Mouse (Mus musculus) adrenal gland, adult 8-10 months (tissue): ENCODE measurements around the gene Prcc. TPM values are rescaled to one million over a fixed set of nuclear protein-coding genes. Genes with fewer than 3 reads are reported as not detected.
A peak's percentile ranks its signal among the peaks of the same experiment; 100 is the strongest.
"Not testable (repeated sequence)": the region's sequence is repeated elsewhere in the genome, so short reads cannot be mapped to it uniquely, and the experiment has no call there.

Experiments
- DNase-seq: peaks from one replicate; pipeline ENCODE4 v3.0.0; 2022
- total RNA-seq, 4 experiments: library from RNA; stranded (reverse); gene quantifications; 2 replicates each; pipeline ENCODE4 v1.2.4; 2022

Gene Prcc
- total RNA-seq, 4 experiments from 2014 or later = 47.5 to 49.4 (median 48.7) TPM

DNA sequence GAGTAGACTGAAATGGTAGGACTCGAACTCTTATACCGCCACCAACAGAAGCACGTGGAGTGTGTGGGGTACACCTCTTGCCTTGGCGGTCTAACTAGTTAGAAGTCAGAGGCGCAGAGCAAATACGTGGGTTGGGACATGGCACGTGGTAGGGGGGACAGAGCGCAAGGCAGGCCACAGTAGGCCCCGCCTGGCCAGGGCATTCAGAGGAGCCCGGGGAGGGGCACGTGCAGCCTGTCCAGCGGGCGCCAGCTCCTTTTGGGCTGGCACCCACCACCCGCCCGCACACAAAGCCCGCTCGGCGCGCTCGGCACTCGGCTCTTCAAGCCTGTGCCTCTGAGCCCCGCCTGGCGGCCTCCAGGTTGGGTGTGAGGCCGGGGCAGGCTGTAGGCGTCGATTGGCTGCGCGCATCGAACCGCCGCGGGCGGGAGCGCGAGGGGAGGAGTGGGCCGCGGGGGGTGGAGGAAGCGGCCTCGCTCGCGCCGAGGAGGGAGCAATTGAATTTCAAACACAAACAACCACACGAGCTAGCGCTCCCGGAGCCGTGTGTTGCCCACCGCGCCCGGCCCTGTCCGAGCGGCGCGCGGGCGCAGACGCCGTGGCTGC lies 20.6 kb upstream of the Prcc start, which contains the start of gene Hdgf:
TSS of gene Hdgf (plus strand) at position 442 of the 606 bp plus-strand sequence.
- peak; percentile 94 for DNase-seq

DNA sequence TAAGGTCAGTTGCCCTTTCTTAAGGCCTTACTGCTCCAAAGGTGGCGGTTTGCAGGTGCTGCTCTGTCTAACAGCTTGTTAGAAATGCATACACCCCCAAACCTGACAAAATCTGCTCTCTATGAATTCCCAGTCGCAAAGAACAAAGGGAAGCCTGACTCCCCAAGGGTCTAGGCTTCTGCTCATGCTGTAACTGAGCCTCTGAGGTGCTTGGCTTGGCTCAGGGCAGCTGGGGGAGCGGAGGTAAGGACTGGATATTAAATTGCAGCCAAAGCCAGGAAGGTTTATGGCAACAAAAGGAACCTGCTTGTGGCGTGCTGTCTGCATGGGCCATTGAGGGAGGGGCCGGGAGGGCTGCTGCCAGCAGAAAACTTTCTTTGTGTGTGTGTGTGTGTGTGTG lies 18.4 kb upstream of the Prcc start:
- DNase-seq = no peak

DNA sequence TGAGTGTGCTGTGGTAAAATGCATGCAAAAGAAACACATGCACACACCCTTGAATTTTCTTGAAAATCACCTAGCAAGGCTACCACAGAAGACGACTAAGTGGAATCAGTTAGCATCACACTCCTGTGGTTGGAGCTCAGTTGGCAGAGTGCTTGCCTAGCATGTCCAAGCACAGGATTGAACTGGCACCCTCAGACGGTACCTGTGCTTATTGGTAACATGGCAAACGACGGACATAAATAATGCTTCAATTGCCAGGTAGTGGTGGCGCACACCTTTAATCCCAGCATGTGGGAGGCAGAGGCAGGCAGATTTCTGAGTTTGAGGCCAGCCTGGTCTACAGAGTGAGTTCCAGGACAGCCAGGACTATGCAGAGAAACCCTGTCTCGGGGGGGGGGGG lies 16.6 kb upstream of the Prcc start:
- not testable (repeated sequence) for DNase-seq

DNA sequence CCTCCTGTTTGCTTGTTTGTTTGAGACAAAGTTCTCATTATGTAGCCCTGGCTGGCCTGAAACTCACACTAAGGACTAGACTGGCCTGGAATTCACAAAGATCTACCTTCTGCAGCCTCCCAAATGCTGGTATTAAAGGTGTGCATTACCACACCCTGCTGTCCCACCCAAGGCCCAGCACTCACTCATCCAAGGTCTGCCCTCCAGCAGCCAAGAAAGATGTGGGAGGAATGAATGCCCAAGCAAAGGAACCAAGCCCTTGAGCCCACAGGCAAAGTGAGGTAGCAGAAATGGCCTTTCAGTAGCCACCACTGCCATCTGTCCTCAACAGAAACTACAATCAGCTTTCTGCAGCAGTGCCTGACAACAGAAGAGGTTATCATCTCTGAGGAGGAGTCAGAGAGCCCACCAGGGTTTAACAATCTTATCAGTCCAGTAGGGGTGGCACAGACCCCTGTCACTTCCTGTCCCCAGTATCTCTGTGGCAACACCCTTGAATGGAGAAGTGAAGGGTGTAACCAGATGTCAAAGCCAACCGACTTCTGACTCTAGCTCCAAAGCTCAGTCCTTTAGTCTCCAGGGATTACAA lies 15.7 kb upstream of the Prcc start:
- DNase-seq = no peak

DNA sequence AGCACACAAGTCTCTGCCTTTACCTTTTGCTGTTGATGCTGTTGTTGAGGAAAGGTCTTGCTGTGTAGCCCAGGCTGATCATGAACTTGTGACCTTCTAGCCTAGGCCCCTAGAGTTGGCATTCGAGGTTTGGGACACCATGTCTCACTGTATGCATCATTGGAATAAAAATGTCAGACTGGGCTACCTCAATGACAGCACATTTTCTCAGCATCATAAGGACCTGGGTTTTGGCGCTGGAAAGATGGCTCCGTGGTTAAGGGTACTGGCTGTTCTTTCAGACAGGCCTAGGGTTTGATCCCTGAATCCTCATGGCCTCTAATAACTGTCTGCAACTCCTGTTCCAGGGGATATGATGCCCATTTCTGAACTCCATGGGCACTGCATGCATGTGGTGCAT lies 14.4 kb upstream of the Prcc start:
- DNase-seq = no peak

DNA sequence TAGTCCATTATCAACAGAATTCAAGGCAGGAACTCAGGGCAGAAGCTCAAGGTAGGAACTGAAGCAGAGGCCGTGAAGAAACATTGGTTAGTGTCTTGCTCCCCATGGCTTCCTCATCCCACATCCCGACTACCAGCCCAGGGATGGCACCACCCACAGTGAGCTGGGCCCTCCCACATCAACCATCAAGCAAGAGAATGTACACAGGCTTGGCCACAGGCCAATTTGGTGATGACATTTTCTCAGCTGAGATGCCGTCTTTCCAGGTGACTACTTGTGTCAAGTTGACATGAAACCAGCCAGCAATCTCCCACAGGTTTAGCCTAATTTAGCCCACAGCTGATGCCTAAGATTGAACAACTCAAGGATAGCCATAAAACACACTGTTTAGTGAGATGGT lies 13.9 kb upstream of the Prcc start:
- DNase-seq = no peak

DNA sequence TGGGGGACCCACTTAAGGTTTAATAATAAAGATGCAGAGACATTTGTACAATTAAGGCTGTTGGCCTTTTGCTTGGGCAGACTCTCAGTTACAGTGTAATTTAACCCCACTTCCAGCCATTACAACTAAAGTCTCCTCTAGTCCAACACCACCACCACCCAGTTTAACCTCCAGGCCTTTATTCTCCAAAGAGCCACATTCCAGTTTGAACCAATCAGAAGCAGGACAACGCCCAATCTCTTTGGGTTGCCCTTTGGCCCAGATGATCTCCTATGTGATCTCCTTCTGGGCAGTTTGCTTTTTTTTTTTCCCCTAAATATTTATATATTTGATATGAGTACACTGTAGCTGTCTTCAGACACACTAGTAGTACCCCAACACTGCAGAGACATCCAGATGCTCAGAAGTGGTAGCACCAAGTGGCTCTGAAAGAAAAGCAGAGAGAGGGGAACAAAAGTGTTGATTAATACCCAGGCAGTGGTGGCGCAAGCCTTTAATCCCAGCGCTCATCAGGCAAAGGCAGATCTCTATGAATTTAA lies 8.0 kb upstream of the Prcc start:
- no peak for DNase-seq

DNA sequence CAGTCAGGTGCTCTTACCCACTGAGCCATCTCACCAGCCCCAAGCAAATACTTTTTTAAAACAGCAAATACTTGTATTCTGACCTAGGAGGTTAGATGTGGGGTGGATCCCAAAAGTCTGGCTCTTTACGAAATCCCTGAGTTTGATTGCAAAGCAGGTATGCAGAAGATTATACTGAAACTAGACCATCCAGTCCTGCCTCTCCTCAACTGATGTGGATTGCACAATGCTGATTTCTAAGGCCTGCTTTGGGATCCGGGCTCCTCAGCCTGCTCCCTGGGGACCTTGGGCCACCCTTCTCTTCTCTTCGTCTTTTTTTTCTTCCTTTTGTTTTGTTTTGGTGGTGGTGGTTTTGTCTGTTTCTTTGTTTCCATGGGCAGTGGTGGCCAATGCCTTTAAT lies 6.1 kb upstream of the Prcc start:
- no peak for DNase-seq

DNA sequence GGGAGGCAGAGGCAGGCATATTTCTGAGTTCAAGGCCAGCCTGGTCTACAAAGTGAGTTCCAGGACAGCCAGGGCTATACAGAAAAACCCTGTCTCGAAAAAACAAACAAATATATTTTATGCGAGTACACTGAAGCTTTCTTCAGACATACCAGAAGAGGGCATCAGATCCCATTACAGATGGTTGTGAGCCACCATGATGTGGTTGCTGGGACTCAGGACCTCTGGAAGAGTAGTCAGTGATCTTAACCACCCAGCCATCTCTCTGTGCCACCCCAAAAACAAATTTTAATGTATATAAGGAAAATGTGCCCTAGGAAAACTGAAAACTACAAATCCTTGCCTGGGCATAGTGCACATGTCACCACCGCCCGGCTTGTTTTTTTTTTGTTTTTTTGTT lies 2.0 kb upstream of the Prcc start:
- DNase-seq = not testable (repeated sequence)

DNA sequence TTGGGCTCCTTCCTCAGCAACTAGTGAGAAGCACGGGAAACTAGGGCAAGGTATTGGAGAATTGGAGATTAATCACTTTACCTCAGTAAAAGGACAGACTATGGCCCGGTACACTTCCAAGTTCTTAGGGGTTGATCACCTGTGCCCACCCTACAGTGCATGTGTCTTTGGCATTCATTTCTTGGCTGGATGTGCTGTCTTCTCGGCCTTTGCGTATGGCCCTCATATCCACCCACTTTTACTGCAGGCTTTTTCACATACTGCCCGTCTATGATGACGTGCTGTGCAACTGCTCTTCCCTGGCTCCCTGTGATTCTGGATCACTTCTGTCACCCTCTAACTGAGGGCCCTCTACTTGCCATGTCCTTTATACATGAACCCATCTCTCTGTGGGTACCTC lies 1.0 kb upstream of the Prcc start:
- DNase-seq = no peak

DNA sequence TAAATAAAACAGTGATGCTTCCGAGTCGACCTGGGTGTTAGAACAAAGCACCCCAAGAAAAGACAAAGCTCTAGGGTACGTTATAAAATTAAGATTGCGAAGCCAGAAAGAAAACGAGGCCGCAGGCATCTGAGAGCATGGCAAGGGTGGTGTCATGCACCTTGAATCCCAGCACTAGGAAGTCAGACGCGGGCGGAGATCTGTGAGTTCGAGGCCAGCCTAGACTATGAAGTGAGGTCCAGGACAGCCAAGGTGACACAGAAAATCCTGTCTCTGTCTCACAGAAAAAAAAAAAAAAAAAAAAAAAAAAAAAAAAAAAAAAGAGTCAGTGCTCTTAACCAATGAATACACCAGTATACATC lies 577 bp upstream of the Prcc start:
- DNase-seq = no peak

DNA sequence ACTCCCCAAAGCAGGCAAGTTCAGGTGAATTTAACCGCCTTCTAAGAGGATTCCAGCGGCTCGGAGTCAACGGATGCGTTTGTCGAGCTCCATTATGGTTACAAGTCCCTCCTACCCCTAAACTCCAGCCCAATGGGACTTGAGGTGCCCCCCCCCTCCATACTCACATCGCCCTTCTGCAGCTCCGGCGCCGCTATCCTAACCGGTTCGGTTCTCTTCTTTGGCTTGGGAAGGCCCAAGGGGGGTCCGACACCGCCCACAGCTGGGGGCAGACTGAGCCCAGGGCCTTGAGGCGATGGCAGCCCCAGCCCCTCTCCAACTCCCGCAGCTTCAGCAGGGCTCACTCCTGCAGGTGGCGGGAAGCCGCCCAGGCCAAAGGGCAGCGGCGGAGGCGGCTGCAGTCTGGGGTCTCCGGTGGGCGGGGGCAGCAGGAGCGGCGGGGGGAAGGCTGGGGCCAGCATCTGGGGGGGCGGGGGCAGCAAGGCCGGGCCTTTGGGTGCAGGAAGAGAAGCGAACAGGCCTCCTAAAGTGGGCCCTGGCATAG lies 628 bp downstream of the Prcc start:
- peak; percentile 53 for DNase-seq

DNA sequence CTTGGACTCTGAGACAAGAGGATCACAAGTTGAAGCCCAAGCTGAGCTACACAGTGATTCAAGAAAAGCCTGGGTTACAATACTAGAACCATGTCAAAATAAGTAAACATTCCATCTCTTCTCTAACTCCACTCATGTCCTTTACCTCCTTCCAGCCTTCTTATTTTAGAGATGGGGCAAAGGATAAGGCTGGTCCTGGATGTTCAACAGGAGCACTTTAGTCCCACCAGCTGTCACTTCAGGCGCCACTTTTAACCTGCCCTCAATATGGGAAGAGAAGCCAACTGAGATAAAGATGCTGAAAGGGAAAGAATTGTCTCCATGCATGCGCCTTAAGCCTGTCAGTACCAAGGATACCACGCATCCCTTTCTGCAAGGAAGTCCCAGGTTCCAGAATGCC lies 1.1 kb downstream of the Prcc start:
- DNase-seq = no peak

DNA sequence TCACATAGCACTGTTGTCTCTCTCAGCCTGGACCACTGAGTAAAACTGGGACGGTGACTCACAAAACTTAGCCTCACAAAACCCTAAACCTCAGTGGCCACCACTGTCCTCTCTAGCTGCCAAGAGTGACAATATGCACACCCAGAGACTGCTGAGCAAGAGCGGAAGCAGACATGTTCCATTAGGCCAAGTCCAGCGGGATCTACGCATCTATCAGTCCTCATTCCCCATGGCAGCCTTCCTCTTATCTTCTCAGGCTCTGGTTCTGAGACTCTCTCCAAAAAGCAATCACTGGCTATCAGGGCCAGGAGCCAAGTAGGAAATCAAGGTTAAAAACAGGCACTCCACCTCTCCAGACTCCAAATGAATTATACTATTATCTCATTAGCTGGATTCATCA lies 7.7 kb downstream of the Prcc start:
- peak; percentile 30 for DNase-seq

DNA sequence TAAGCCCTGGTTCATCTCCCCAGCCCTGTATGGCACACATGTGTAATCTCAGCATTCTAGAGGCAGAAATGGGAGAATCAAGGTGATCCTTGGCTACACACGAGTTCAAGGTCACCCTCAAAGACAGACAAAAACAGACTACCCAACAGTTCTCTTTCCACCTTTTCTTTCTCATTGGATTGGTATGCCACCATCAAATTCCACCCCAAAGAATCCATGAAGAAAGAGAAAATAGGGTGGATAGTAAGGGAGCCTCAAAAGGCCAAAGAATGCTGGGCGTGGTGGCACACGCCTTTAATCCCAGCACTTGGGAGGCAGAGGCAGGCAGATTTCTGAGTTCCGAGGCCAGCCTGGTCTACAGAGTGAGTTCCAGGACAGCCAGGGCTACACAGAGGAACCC lies 21.3 kb downstream of the Prcc start:
- DNase-seq = not testable (repeated sequence)

DNA sequence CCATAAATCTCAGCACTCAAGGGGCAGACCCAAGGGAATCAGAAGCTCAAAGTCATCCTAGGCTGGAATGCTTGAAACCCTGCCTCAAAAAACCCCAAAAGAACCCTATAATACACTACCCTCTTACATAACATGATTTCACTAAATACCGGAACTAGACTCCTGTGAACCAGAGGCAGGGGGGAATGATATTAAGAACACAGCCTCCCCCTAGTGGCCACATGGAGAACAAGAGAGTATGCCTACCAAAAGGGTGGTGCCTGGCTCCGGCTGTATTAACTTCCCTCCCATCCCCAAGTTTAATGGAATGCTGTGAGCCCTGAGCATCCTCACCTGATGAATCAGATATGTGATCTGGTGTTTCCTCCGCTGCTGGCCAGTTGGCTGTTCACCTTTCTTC lies 25.6 kb downstream of the Prcc start:
- peak; percentile 47 for DNase-seq

DNA sequence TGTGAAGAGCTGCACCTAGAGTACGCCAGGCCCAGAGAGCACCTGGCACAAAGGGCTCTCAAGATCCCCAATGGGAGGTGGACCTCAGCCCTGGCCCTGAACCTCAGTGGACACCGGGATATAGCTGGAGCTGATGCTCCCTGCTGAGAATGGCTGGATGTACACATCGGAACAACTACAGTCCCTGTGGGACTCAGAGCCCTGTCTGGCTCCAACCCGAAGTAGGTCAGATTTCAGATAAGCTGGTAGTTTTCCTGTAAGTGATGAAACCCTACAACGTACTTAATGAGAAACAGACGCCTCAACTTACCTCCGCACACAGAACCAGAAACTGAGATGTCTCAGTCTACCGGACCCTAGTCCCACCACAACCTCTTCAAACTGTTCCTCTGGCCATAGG lies 27.7 kb downstream of the Prcc start:
- no peak for DNase-seq

DNA sequence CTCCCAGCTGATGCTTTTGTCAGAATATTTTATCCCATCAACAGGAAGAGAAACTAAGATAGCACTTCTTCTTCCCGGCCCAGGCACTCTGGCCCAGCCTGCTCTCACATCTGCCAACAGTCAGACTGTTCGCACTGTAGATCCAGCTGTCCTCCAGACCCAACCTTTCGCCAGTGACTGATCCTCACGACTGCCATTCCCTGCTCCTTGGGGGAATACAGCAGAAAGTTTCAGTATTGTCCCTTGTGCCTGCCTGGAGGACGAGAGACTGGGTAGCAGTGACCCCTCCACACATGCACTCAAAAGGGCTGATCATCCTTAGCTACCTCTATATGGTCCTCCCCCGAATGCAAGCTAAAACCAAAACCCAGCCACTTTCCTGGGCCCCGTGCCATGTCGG lies 29.5 kb downstream of the Prcc start:
- DNase-seq = no peak

DNA sequence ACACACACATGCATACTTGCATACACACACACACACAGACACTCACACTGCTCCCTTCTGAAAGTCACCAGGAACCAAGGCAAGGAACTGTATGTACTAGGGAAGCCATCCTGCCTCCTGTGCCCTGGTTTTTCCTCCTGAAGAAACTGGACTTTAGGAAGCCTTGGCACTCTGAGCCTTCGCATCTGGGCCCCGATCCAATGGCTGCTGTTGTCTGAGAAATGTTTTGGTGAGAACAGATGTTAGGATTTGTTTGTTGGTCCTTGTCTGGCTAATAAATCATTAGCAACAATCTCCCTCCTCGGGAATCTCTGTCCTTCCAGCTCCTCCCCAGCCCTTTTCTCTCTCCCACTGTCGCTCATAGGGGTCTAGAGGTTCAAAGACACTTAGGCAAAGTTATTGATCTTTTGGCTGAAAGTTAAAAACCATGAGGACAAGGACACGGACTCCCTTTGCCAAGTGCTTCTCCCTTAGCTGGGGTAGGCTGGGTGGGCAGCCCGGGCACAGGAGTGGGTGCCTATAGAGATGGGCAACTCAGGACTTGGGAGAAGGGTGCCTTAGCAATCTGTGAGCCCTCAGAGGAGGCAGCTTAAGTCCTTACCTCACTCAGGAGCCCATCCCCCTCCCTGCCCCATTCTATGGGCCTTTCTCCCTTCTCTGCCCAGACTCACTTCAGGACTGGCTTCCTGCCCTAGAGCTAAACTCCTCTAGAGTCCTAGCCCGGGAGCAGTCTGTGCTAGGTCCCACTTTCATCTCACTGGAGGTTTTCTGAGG lies 30.4 kb downstream of the Prcc start:
- no peak for DNase-seq

DNA sequence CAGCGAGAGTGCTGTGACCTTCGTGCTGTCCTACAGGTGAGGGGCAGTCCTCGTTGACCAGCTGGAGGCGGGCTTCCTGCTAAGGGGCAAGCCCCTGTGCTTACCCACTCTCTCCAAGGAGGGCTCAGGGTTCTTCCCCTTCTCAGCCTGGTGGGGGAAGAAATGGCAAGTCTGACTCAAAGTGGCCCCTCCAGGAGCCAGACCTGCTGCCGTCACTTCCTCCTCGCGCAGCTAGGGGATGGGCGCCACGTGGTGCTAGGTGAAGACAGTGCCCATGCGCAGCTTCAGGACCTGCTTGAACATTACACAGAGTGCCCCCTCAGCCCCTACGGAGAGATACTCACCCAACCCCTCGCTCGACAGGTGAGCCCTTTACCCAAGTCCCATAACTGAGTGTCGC lies 36.3 kb downstream of the Prcc start:
- no peak for DNase-seq

DNA sequence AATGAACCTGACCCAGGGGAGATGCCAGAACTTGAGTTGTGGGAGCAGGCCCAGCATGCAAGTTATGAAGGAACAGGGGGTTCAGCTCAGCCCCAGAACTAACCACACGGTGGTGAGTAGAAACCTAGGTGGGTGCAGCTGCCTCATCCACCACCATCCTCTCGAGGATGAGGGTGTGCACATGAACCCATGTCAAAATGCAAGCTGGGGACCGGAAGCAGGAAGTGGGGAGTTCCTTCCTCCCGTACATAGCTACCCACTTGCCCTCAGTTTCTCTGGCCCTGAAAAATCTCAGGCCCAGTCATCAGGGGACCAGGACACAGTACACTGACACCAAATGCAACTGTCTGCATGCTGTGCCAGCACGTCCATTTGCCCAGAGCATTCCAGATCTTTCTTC lies 37.7 kb downstream of the Prcc start:
- DNase-seq = no peak

DNA sequence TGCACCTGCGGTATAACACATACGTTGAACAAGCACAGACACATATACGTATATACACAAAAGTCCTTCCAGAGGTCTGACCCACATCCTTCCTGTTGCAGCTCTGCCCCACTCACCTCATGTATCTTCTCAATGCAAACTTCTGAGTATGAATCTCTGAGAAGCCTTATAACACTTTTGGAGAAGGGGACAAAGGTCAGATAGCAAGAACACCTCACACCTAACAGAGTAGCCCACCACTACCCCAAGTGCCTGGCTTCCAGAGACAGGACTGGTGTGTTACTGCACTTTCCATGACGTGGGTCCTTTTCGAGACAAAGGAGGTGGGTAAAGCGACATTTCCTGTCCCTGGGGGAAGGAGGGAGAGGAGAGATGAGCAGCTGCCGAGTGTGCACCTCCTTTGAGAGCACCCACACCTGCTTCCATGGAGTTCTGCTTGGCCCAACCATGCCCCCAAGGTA lies 38.7 kb downstream of the Prcc start, which contains the start of gene Sh2d2a:
TSS of gene Sh2d2a (plus strand) at position 106 of the 461 bp plus-strand sequence.
- no peak for DNase-seq

DNA sequence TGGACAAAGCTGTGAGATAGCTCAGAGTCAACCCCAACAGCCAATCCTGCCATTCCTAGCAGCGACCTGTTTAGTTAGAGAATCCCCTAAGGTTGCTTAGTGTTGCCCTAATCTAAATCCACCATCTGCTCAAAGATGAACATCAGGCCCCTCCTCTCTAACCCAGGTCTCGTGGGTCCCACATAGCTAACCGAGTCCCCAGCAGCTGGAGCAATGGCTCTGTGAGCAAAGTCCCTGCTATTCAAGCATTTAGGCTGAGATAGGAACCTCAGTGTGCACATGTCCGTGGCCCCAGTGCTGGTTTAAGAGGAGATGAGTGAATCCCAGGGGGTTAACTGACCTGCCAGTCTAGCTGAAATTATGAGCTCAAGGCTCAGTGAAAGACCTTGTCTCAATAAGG lies 39.2 kb downstream of the Prcc start:
- DNase-seq = no peak
